In genomic region chr7:75859771-75860196, GRCm38 (mm10) we compare ENCODE assay signal across 14 mouse cellular contexts. TPM values are rescaled to one million over a fixed set of nuclear protein-coding genes. Genes with fewer than 3 reads are reported as not detected.
A peak's percentile ranks its signal among the peaks of the same experiment; 100 is the strongest.
DNase-seq lines count a peak whose midpoint lies in the region; ATAC-seq and TF ChIP-seq lines count a peak whose summit lies in the region.
"Had no signal": no experiment of that assay in that cellular context is flagged by ENCODE, and none has a peak within 500 bp of the region (broad histone marks: within the 10 kb centered on the region; RNA-seq: fewer than 3 reads in every experiment).

No protein-coding gene starts in this region.

- WGBS in hindbrain, embryonic 13.5 days = 78% methylated on average over 9 of the region's 9 CpGs
- WGBS in hindbrain, embryonic 11.5 days = 87% methylated on average over 9 of the region's 9 CpGs
- WGBS in hindbrain, postnatal 0 days = 62% methylated on average over 9 of the region's 9 CpGs

- no peaks in the 10 kb centered on the region for H3K27me3 ChIP-seq in hindbrain, embryonic 13.5 days
- no peaks in the 10 kb centered on the region for H3K27me3 ChIP-seq in hindbrain, embryonic 11.5 days (ENCODE audit: control insufficient read depth, insufficient read depth, low read length)
- H3K27me3 ChIP-seq in E14TG2a.4 (ENCODE audit: insufficient read depth, low read length) = no peaks in the 10 kb centered on the region
- H3K27me3 ChIP-seq in hindbrain, postnatal 0 days (ENCODE audit: insufficient read depth, low read length) = no peaks in the 10 kb centered on the region
- H3K27me3 ChIP-seq: neural tube, embryonic 12.5 days had no signal

- no peaks in the 10 kb centered on the region for H3K9me3 ChIP-seq in hindbrain, embryonic 13.5 days
- H3K9me3 ChIP-seq in hindbrain, embryonic 11.5 days (ENCODE audit: control insufficient read depth, low read length) = no peaks in the 10 kb centered on the region
- H3K9me3 ChIP-seq in E14TG2a.4 (ENCODE audit: low read length) = peaks cover 87% of the 10 kb centered on the region
- H3K9me3 ChIP-seq in hindbrain, postnatal 0 days (ENCODE audit: low read length) = no peaks in the 10 kb centered on the region

- DNase-seq in hindbrain, embryonic 11.5 days (ENCODE audit: low spot score) = no peak
- DNase-seq in cerebellum, adult 9-10 months = peak; percentile 74
- peak; percentile 42 for DNase-seq in hindbrain, postnatal 0 days (ENCODE audit: low spot score)
- no peak for DNase-seq in adrenal gland, adult 18-20 months (ENCODE audit: low spot score in 2 of 2)
- no peak for DNase-seq in T-cell, adult 2 months (ENCODE audit: low spot score)
- DNase-seq in testis, postnatal 10 days (ENCODE audit: low spot score) = no peak
- DNase-seq: heart, postnatal 4 days; lung, embryonic 14.5 days; spleen, adult 18-20 months; thymus, postnatal 14 days had no signal

- no peak overlapping the region for H3K4me3 ChIP-seq in hindbrain, embryonic 13.5 days
- H3K4me3 ChIP-seq in hindbrain, embryonic 11.5 days (ENCODE audit: low read depth, low read length) = no peak overlapping the region
- peak overlapping the region; percentile 35 for H3K4me3 ChIP-seq in E14TG2a.4 (replicated peaks; ENCODE audit: low read length)
- no peak overlapping the region for H3K4me3 ChIP-seq in hindbrain, postnatal 0 days (ENCODE audit: low read length)
- H3K4me3 ChIP-seq: layer of hippocampus, adult 2 months; neural tube, embryonic 12.5 days had no signal

- H3K27ac ChIP-seq in hindbrain, embryonic 13.5 days = peak overlapping the region; percentile 30; the same call in 1 of the 2 replicates
- H3K27ac ChIP-seq in hindbrain, embryonic 11.5 days (ENCODE audit: low read depth, low read length) = no peak overlapping the region
- peak overlapping the region; percentile 3; the same call in 1 of the 2 replicates for H3K27ac ChIP-seq in hindbrain, postnatal 0 days
- H3K27ac ChIP-seq: layer of hippocampus, adult 2 months; neural tube, embryonic 12.5 days had no signal

- no peak for ATAC-seq in hindbrain, embryonic 13.5 days (ENCODE audit: low FRiP score)
- no peak for ATAC-seq in hindbrain, embryonic 11.5 days (ENCODE audit: low FRiP score)
- ATAC-seq in hindbrain, postnatal 0 days = peak; percentile 61; the same call in 1 of the 2 replicates

- H3K36me3 ChIP-seq in hindbrain, embryonic 13.5 days = peaks cover 17% of the 10 kb centered on the region
- no peaks in the 10 kb centered on the region for H3K36me3 ChIP-seq in hindbrain, embryonic 11.5 days (ENCODE audit: control insufficient read depth, insufficient read depth, low read length)
- H3K36me3 ChIP-seq in E14TG2a.4 (ENCODE audit: insufficient read depth, low read length) = peaks cover 46% of the 10 kb centered on the region
- no peaks in the 10 kb centered on the region for H3K36me3 ChIP-seq in hindbrain, postnatal 0 days (ENCODE audit: insufficient read depth, low read length)

- TF ChIP-seq CTCF in E14TG2a.4 (conservative IDR thresholded peaks at IDR 0.05; ENCODE audit: low read length) = no peak
- no peak for TF ChIP-seq CTCF in hindbrain, postnatal 0 days (IDR thresholded peaks at IDR 0.05; ENCODE audit: low read depth)

- no peak overlapping the region for H3K9ac ChIP-seq in hindbrain, embryonic 13.5 days
- H3K9ac ChIP-seq in hindbrain, embryonic 11.5 days (ENCODE audit: low read depth, low read length) = no peak overlapping the region
- H3K9ac ChIP-seq in hindbrain, postnatal 0 days (replicated peaks; ENCODE audit: low read length) = no peak overlapping the region
- H3K9ac ChIP-seq: lung, embryonic 14.5 days; neural tube, embryonic 12.5 days had no signal

- H3K4me1 ChIP-seq in hindbrain, embryonic 13.5 days (replicated peaks) = peaks cover 30% of the 10 kb centered on the region
- H3K4me1 ChIP-seq in hindbrain, embryonic 11.5 days (replicated peaks; ENCODE audit: control insufficient read depth, insufficient read depth, low read length) = peaks cover under 1% of the 10 kb centered on the region; the same call in 1 of the 2 replicates
- peaks cover 2% of the 10 kb centered on the region for H3K4me1 ChIP-seq in E14TG2a.4 (replicated peaks; ENCODE audit: low read depth, low read length)
- peaks cover 10% of the 10 kb centered on the region for H3K4me1 ChIP-seq in hindbrain, postnatal 0 days (ENCODE audit: insufficient read depth, low read length)

- H3K4me2 ChIP-seq in hindbrain, embryonic 13.5 days = no peak overlapping the region
- H3K4me2 ChIP-seq in hindbrain, embryonic 11.5 days (replicated peaks; ENCODE audit: low read depth, low read length) = no peak overlapping the region
- H3K4me2 ChIP-seq in hindbrain, postnatal 0 days (ENCODE audit: low read depth, low read length) = no peak overlapping the region
- H3K4me2 ChIP-seq: lung, embryonic 14.5 days; neural tube, embryonic 12.5 days had no signal

RNA-seq across cellular contexts. Expression of gene Klhl25, which starts 11.7 kb away (rescaled TPM):
- 25.7 and 32.9 TPM in 2 replicates for polyA plus RNA-seq in hindbrain, embryonic 13.5 days (2015; fragmentation: Nextera tagmentation; extraction: Ambion mirVana)
- polyA plus RNA-seq in hindbrain, embryonic 11.5 days (2014; fragmentation: Nextera tagmentation; extraction: Ambion mirVana) = 17.0 and 20.1 TPM in 2 replicates
- 41.9 and 47.8 TPM in 2 replicates for total RNA-seq in hindbrain, postnatal 0 days (2014; rRNA removed)
- polyA plus RNA-seq in hindbrain, postnatal 0 days (2015; fragmentation: Nextera tagmentation; extraction: Ambion mirVana) = 14.4 and 15.7 TPM in 2 replicates
- total RNA-seq in adrenal gland, adult 18-20 months (2021) = 10 to 100 TPM; 14.5 to 21.4 TPM

Comparison
In these comparisons a context has a peak if more than half of its experiments do, and no peak if none do; other contexts are left out.
1. DNase-seq: peak in cerebellum, adult 9-10 months (single experiment) and hindbrain, postnatal 0 days (single experiment); none in hindbrain, embryonic 11.5 days (single experiment), adrenal gland, adult 18-20 months (0 of 2), T-cell, adult 2 months (single experiment) and testis, postnatal 10 days (single experiment).